Comparison of ENCODE assay signal across 8 mouse cellular contexts in the genomic region with DNA sequence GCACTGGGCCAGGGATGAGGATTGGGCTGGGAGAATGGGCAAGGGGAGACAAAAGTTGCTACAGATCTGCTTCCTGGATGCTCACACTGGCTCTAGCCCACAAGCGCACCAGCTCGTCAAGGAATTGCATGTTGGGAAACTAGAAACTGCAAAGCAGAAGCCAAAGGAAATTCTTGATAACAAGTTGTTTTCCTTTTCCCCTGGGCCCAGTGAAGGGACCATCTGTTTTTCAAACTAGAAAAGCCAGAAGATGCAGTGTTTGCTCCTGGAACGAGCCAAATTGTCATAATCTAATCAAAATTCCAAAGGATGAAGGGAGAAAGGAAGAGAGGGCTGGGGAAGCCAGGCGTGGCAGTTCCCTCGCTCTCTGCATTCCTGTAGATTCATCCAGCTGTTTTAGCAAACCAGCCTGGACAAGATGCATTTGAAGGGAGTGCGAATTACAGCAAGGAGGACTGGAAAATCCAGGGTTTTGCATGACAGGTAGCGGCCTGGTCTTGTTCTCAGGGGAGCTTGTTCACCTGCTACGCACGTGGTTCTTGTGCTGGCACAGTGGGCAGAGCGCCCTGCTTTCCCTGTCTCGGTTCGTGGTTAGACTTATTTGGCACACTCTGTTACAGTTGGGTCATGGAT.
DNase-seq lines count a peak whose midpoint lies in the region; ATAC-seq and TF ChIP-seq lines count a peak whose summit lies in the region.

No protein-coding gene starts in this region.

- no peak overlapping the region for H3K4me3 ChIP-seq in heart, embryonic 11.5 days (ENCODE audit: low read depth, low read length)
- H3K4me3 ChIP-seq in limb, embryonic 10.5 days: no peak overlapping the region

- peak; percentile 95 for DNase-seq in heart, adult 11 months
- no peak for DNase-seq in heart, postnatal 25 days (ENCODE audit: low spot score)
- DNase-seq in brain, embryonic 14.5 days (ENCODE audit: low read depth): peak; percentile 84
- no peak for DNase-seq in limb, embryonic 10.5 days (ENCODE audit: low spot score)
- no peak for DNase-seq in ovary, postnatal 36 days (ENCODE audit: low spot score)
- DNase-seq in urinary bladder, postnatal 25 days (ENCODE audit: low spot score): no peak

- no peak for TF ChIP-seq CTCF in brain, embryonic 14.5 days (IDR thresholded peaks at IDR 0.05; ENCODE audit: borderline replicate concordance, extremely low read depth, insufficient read depth, insufficient read length)

- peak overlapping the region; percentile 64 for H3K27ac ChIP-seq in heart, embryonic 11.5 days (ENCODE audit: low read depth, low read length)
- H3K27ac ChIP-seq in limb, embryonic 10.5 days: peak overlapping the region; percentile 79

- 58% methylated on average over 12 of the region's 12 CpGs for WGBS in heart, embryonic 11.5 days (ENCODE audit: insufficient replicate concordance)
- 75% methylated on average over 12 of the region's 12 CpGs for WGBS in limb, embryonic 10.5 days

- H3K4me1 ChIP-seq in heart, embryonic 11.5 days (ENCODE audit: control insufficient read depth, insufficient read depth, low read length): peaks cover 22% of the 10 kb centered on the region
- H3K4me1 ChIP-seq in limb, embryonic 10.5 days: peaks cover 25% of the 10 kb centered on the region

- H3K4me2 ChIP-seq in heart, embryonic 11.5 days: no peak overlapping the region

- no peaks in the 10 kb centered on the region for H3K36me3 ChIP-seq in heart, embryonic 11.5 days (ENCODE audit: control insufficient read depth, insufficient read depth, low read length)
- H3K36me3 ChIP-seq in limb, embryonic 10.5 days: no peaks in the 10 kb centered on the region

- intact Hi-C loops in heart, postnatal 25 days (cut with DNase I): loop anchor here (1.0 to 10.0 kb wide), 4 partner anchors 59 to 826 kb away; a partner anchor contains a TSS

- no peak overlapping the region for H3K9ac ChIP-seq in heart, embryonic 11.5 days (ENCODE audit: low read depth, low read length)

- no peaks in the 10 kb centered on the region for H3K9me3 ChIP-seq in heart, embryonic 11.5 days (replicated peaks; ENCODE audit: control insufficient read depth, low read length)
- H3K9me3 ChIP-seq in limb, embryonic 10.5 days (replicated peaks): no peaks in the 10 kb centered on the region

- ATAC-seq in heart, embryonic 11.5 days (replicated peaks; ENCODE audit: insufficient number of reproducible peaks, low FRiP score, low TSS enrichment): no peak
- no peak for ATAC-seq in monocyte, adult 5-6 weeks (replicated peaks; ENCODE audit: insufficient number of reproducible peaks, low FRiP score, low TSS enrichment, poor library complexity, severe bottlenecking)

- H3K27me3 ChIP-seq in heart, embryonic 11.5 days (ENCODE audit: control insufficient read depth, insufficient read depth, low read length): no peaks in the 10 kb centered on the region
- no peaks in the 10 kb centered on the region for H3K27me3 ChIP-seq in limb, embryonic 10.5 days (ENCODE audit: low read depth, poor library complexity, severe bottlenecking)

- TF ChIP-seq POLR2A in brain, embryonic 14.5 days (IDR thresholded peaks at IDR 0.05; ENCODE audit: borderline replicate concordance, extremely low read depth, insufficient read depth, insufficient read length, poor library complexity, severe bottlenecking): no peak

Comparison
In these comparisons a context has a peak if more than half of its experiments do, and no peak if none do; other contexts are left out.
1. DNase-seq: peak in heart, adult 11 months (single experiment) and brain, embryonic 14.5 days (single experiment); none in heart, postnatal 25 days (single experiment), limb, embryonic 10.5 days (single experiment), ovary, postnatal 36 days (single experiment) and urinary bladder, postnatal 25 days (single experiment).